Mouse (Mus musculus) hindbrain, embryonic 13.5 days (tissue): ENCODE data around the gene Cela3b. TPM values are rescaled to one million over a fixed set of nuclear protein-coding genes. Genes with fewer than 3 reads are reported as not detected.
A peak's percentile ranks its signal among the peaks of the same experiment; 100 is the strongest.
"Not testable (repeated sequence)": the region's sequence is repeated elsewhere in the genome, so short reads cannot be mapped to it uniquely, and the experiment has no call there.

Source experiments
- ATAC-seq: fragments of 200-750 bp; cut with Nextera tagmentation; 2 replicates; pipeline ENCODE4 v1.8.0; 2017; ENCODE audit warnings: moderate TSS enrichment; ENCODE audit not compliant: low FRiP score
- H3K27ac ChIP-seq: fragments of 300-500 bp; sonication (generic); 2 replicates; pipeline ENCODE4 v1.5.1; 2015; ENCODE audit warnings: inconsistent platforms, mild to moderate bottlenecking, moderate library complexity
- H3K27me3 ChIP-seq: fragments of 300-500 bp; sonication (generic); 2 replicates; pipeline ENCODE4 v1.6.1; 2015; ENCODE audit warnings: mild to moderate bottlenecking, inconsistent platforms
- H3K36me3 ChIP-seq: fragments of 300-500 bp; sonication (generic); 2 replicates; pipeline ENCODE4 v1.6.1; 2015; ENCODE audit warnings: mild to moderate bottlenecking, inconsistent platforms
- H3K4me1 ChIP-seq: fragments of 300-500 bp; sonication (generic); replicated peaks from 2 replicates; pipeline ENCODE4 v1.6.1; 2015; ENCODE audit warnings: inconsistent platforms
- H3K4me2 ChIP-seq: fragments of 300-500 bp; sonication (generic); 2 replicates; pipeline ENCODE4 v1.6.1; 2015; ENCODE audit warnings: inconsistent platforms, mild to moderate bottlenecking, moderate library complexity
- H3K4me3 ChIP-seq: fragments of 300-500 bp; sonication (generic); 2 replicates; pipeline ENCODE4 v1.5.1; 2015; ENCODE audit warnings: mild to moderate bottlenecking, inconsistent platforms
- H3K9ac ChIP-seq: fragments of 300-500 bp; sonication (generic); 2 replicates; pipeline ENCODE4 v1.6.1; 2015; ENCODE audit warnings: mild to moderate bottlenecking, inconsistent platforms
- H3K9me3 ChIP-seq: fragments of 300-500 bp; sonication (generic); 2 replicates; pipeline ENCODE4 v1.6.1; 2016; ENCODE audit warnings: inconsistent platforms
- WGBS: fragments of 180-500 bp; shearing (Covaris S2); methylation state at CpG from one replicate; pipeline ENCODE4 v1.1.7; 2015; 5-methylcytosine and 5-hydroxymethylcytosine counted together
- polyA plus RNA-seq: library from polyadenylated mRNA; unstranded; fragments of >200 nt; fragmentation: Nextera tagmentation; extraction: Ambion mirVana; gene quantifications from 2 replicates; pipeline ENCODE4 v1.2.1, GENCODE M21; 2015

The Cela3b gene
- polyA plus RNA-seq, 1 experiment from 2014 or later: not detected

DNA sequence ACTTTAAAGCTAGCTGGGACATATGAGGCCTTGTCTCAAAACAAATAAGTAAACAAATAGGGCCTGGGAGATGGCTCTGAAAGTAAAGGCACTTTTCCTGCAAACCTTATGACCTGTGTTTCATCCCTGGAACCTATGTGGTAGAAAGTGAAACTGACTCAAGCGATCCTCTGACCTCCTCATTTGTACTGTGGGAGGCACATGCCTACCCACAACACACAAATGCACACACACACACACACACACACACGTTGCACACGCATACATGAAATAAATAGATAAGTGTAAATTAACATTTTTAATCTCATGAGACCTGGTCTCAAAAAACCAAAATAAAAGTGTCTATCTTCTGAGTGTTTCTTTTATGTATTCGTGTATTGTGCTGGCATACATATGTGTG is 15.5 kb upstream of the Cela3b start:
- H3K9ac ChIP-seq: no peak overlapping the region
- no peaks in the 10 kb centered on the region for H3K27me3 ChIP-seq
- 93% methylated on average over 4 of the region's 4 CpGs for WGBS
- H3K27ac ChIP-seq: no peak overlapping the region
- no peaks in the 10 kb centered on the region for H3K9me3 ChIP-seq
- no peak overlapping the region for H3K4me3 ChIP-seq
- no peak overlapping the region for H3K4me2 ChIP-seq
- no peak for ATAC-seq
- no peaks in the 10 kb centered on the region for H3K36me3 ChIP-seq
- H3K4me1 ChIP-seq: peaks cover 13% of the 10 kb centered on the region

DNA sequence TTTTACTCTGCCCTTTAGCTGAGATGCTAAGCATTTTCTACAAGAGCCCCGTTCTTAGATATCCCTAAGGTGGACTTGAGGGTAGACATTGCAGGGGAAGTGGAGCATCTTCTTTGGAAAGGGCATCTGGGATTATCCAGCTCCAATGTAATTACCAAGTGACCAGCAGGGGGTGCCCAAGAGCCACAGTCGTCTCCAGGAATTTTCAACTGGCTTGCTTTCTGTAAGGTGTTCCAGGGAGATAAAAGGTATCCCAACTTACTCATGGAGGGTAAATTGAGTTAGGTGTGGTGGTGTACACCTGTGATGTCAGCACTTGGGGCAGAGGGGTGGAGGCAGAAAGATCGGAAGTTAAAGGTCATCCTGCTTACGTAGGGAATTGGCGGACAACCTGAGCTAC is 13.3 kb upstream of the Cela3b start:
- H3K36me3 ChIP-seq: no peaks in the 10 kb centered on the region
- no peak overlapping the region for H3K27ac ChIP-seq
- no peak for ATAC-seq
- no peak overlapping the region for H3K4me3 ChIP-seq
- H3K9ac ChIP-seq: 0 out of 2 replicates have a peak overlapping the region, but pooled peaks have one; percentile 19
- no peaks in the 10 kb centered on the region for H3K9me3 ChIP-seq
- no peaks in the 10 kb centered on the region for H3K27me3 ChIP-seq
- WGBS: 31% methylated on average over 5 of the region's 5 CpGs
- H3K4me2 ChIP-seq: peak overlapping the region; percentile 25; the same call in 1 of the 2 replicates
- peaks cover 9% of the 10 kb centered on the region for H3K4me1 ChIP-seq

DNA sequence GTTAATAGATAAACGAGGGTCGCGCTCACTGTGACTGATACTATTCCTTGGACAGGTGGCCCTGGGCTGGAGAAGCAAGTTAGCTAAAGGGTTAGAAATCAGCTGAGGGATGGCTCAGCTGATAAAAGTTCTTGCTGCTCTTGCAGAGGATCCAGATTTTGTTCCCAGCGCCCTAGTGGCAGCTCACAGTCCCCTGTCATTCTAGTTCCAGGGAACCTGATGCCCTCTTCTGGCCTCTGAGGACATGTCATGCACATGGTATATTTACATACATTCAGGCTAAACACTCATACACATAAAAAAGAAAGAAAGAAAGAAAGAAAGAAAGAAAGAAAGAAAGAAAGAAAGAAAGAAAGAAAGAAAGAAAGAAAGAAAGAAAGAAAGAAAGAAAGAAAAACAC is 11.0 kb upstream of the Cela3b start:
- WGBS: 88% methylated on average over 4 of the region's 4 CpGs
- no peak overlapping the region for H3K9ac ChIP-seq
- no peak overlapping the region for H3K27ac ChIP-seq
- no peak overlapping the region for H3K4me2 ChIP-seq
- no peaks in the 10 kb centered on the region for H3K9me3 ChIP-seq
- H3K27me3 ChIP-seq: no peaks in the 10 kb centered on the region
- H3K4me1 ChIP-seq: no peaks in the 10 kb centered on the region
- no peaks in the 10 kb centered on the region for H3K36me3 ChIP-seq
- no peak overlapping the region for H3K4me3 ChIP-seq
- ATAC-seq: no peak

DNA sequence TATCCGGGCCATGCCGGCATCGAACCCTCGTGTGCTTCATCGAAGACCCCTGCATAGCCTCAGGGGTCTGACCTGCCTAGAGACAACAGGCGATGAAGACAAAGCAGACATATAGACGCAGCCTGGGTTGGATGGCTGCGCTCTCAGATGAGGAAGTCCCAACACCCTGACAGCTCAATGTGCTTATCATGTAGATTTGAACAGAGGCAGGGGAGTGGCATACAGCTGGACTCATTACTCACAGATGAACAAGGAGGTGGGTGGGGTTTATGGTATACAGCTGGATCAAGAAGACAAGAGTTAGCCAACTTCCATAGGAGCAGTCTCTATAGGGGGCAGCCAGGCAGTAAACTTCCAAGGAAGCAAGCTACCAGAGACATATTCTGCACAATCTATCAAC is 8.5 kb upstream of the Cela3b start:
- Histone ChIP-seq H3K27me3 (no peaks in the 10 kb centered on the region), H3K4me2 (no peak overlapping the region), H3K36me3 (no peaks in the 10 kb centered on the region), H3K4me3 (no peak overlapping the region), H3K4me1 (no peaks in the 10 kb centered on the region), H3K9ac (no peak overlapping the region), H3K9me3 (no peaks in the 10 kb centered on the region), H3K27ac (no peak overlapping the region)
- no peak for ATAC-seq
- 90% methylated on average over 8 of the region's 8 CpGs for WGBS

- no peak overlapping the region for H3K27ac ChIP-seq
- H3K9me3 ChIP-seq: no peaks in the 10 kb centered on the region
- H3K4me3 ChIP-seq: no peak overlapping the region
- no peaks in the 10 kb centered on the region for H3K4me1 ChIP-seq
- H3K27me3 ChIP-seq: no peaks in the 10 kb centered on the region
- H3K36me3 ChIP-seq: no peaks in the 10 kb centered on the region
- 88% methylated on average over 8 of the region's 8 CpGs for WGBS
- H3K4me2 ChIP-seq: no peak overlapping the region
- H3K9ac ChIP-seq: no peak overlapping the region
- ATAC-seq: no peak
These were observed 6.8 kb upstream of the Cela3b start for GRCm38 (mm10) chr4:137436979-137437669.

DNA sequence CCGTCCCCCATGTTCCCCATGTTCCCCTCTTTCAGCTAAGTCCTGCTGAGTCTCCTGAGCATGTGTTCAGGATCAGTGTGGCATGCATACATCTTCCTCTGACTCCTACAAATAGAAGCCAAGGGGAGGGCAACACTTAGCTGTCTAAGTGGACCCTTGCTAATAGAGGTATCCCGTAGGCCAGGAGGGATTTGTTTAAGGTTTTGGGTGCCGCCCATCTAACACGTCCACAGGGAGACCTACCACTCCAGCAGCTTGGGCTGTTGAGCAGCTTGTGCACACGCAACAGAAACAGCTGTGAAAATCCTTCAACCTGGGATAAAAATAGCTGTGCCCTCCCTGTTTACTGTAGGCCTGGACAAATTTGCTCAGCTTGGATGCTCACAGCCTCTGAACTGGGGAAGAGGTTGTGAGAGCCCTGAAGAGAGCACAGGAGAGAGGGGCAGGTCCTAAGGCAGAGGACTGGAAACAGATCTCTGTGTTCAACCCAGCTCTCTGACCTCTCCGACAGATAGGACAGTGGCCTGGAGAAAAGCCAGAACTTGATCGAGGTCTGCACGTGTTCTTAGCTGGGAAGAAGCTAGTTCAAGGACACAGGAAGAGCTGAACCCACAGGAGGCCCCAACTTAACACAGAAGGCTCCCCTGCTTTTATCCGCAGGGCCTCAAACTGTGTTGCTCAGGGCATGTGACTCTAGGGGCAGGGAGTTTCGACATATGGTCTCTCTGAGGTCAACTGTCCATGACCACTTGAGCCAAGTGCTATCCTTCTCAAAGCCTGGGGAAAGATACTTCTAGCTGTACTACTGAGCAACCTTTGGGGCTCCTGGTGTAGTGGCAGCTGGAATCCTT is 2.6 kb upstream of the Cela3b start:
- not testable (repeated sequence) for H3K4me3 ChIP-seq, H3K9me3 ChIP-seq, ATAC-seq, H3K36me3 ChIP-seq, H3K27me3 ChIP-seq, H3K9ac ChIP-seq, H3K27ac ChIP-seq, H3K4me2 ChIP-seq, H3K4me1 ChIP-seq
- WGBS: 81% methylated on average over 10 of the region's 10 CpGs

DNA sequence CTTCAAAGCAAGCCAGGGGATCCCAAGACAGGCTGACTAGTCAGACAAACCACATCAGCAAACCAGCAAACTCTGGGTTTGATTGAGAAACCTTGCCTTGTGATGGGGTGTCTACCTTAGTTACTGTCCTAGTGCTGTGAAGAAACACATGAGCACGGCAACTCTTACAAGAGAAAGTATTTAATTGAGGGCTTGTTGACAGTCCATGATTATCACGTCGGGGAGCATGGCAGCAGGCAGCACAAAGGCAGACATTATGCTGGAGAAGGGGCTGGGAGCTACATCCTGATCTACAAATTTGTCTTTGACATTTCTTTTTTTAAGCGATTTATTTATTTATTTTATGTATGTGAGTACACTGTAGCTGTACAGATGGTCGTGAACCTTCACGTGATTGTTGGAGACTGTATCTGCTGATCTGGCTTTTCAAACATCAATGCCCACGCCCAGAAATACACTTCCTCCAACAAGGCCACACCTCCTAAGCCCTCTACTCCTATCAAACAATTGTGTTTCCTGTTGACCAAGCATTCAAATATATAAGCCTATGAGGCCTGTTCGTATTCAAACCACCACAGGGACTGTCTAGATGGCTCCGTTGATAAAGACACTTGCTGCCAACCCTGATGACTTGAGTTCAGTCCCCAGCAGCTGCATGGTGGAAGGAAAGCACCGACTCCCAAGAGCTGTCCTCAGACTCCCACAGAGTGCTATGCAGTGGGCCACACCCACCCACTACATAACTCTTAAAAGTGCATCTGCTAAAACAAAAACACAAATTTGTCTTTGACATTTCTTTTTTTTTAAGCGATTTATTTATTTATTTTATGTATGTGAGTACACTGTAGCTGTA is 12.4 kb downstream of the Cela3b start:
- no peaks in the 10 kb centered on the region for H3K36me3 ChIP-seq
- 80% methylated on average over 11 of the region's 11 CpGs for WGBS
- no peaks in the 10 kb centered on the region for H3K4me1 ChIP-seq
- no peak overlapping the region for H3K4me2 ChIP-seq
- H3K27me3 ChIP-seq: no peaks in the 10 kb centered on the region
- H3K9ac ChIP-seq: no peak overlapping the region
- no peaks in the 10 kb centered on the region for H3K9me3 ChIP-seq
- no peak overlapping the region for H3K27ac ChIP-seq
- ATAC-seq: no peak
- no peak overlapping the region for H3K4me3 ChIP-seq

DNA sequence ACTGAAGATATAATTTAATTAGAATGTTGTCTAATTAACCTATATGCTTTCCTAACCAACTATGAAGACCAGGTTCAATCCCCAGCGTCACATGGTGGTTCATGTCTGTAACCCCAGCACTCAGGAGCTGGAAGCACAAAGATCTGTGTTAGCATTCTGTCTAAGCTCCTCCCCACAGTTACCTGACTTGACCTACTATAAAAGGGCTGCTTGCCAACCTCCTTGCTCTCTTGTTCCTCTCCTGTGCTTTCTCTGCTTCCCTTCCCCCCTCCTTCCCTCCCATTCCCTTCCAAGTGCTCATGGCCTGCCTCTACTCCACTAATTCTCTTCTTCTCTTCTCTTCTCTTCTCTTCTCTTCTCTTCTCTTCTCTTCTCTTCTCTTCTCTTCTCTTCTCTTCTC is 15.4 kb downstream of the Cela3b start:
- WGBS: 78% methylated on average over 1 of the region's 1 CpGs
- no peak overlapping the region for H3K4me3 ChIP-seq
- no peak overlapping the region for H3K9ac ChIP-seq

DNA sequence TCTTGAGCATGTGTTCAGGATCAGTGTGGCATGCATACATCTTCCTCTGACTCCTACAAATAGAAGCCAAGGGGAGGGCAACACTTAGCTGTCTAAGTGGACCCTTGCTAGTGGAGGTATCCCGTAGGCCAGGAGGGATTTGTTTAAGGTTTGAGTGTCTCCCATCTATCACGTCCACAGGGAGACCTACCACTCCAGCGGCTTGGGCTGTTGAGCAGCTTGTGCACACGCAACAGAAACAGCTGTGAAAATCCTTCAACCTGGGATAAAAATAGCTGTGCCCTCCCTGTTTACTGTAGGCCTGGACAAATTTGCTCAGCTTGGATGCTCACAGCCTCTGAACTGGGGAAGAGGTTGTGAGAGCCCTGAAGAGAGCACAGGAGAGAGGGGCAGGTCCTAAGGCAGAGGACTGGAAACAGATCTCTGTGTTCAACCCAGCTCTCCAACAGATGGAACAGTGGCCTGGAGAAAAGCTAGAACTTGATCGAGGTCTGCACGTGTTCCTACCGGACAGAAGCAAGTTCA is 18.1 kb downstream of the Cela3b start:
- 93% methylated on average over 7 of the region's 7 CpGs for WGBS
- H3K27me3 ChIP-seq, ATAC-seq, H3K9ac ChIP-seq, H3K4me1 ChIP-seq, H3K4me3 ChIP-seq, H3K4me2 ChIP-seq, H3K9me3 ChIP-seq, H3K36me3 ChIP-seq, H3K27ac ChIP-seq: not testable (repeated sequence)

More for the DNA sequence above, 15.4 kb downstream of the Cela3b start:
- H3K36me3 ChIP-seq: no peaks in the 10 kb centered on the region
- no peak overlapping the region for H3K27ac ChIP-seq
- H3K27me3 ChIP-seq: no peaks in the 10 kb centered on the region
- H3K4me1 ChIP-seq: no peaks in the 10 kb centered on the region
- ATAC-seq: no peak
- no peaks in the 10 kb centered on the region for H3K9me3 ChIP-seq
- H3K4me2 ChIP-seq: no peak overlapping the region

DNA sequence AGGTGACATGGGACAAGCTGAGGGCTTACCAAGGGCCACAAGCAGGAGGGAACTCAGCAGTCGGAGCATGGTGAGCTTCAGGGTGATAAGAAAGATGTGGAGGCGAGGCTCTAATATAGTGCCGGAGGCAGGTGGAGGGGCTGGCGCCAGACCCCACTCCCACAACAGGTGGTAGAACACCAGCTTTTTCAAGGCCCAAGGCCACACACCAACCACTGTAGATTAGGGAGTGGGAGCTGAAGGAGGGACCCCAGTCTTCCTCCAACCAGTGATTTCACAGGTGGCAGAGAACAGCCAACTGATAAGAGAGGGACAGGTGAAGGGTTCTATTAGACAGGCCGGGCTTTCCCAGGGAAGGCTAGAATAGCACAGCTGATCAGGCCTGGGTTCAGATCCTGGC is 20.6 kb downstream of the Cela3b start, which contains the start of gene Cela3a:
Cela3a (minus strand) TSS at position 101 of the 400 bp plus-strand sequence.
- Histone ChIP-seq H3K27me3 (no peaks in the 10 kb centered on the region), H3K9me3 (no peaks in the 10 kb centered on the region), H3K36me3 (no peaks in the 10 kb centered on the region), H3K4me2 (no peak within 1 kb of the TSS), H3K4me1 (no peaks in the 10 kb centered on the region), H3K4me3 (no peak within 1 kb of the TSS), H3K9ac (no peak within 1 kb of the TSS), H3K27ac (no peak within 1 kb of the TSS)
- ATAC-seq: no peak
- WGBS: 92% methylated on average over 5 of the region's 5 CpGs

GRCm38 (mm10) chr4:137405571-137405970 is 24.8 kb downstream of the Cela3b start:
- H3K9ac ChIP-seq: no peak overlapping the region
- H3K9me3 ChIP-seq: no peaks in the 10 kb centered on the region
- H3K4me3 ChIP-seq: no peak overlapping the region
- no peaks in the 10 kb centered on the region for H3K36me3 ChIP-seq
- no peak overlapping the region for H3K4me2 ChIP-seq
- H3K27me3 ChIP-seq: no peaks in the 10 kb centered on the region
- 89% methylated on average over 3 of the region's 3 CpGs for WGBS
- no peak overlapping the region for H3K27ac ChIP-seq
- ATAC-seq: no peak
- no peaks in the 10 kb centered on the region for H3K4me1 ChIP-seq
